Mouse (Mus musculus) cortical plate, adult 2 months (tissue): ENCODE results near the gene Rasal1. TPM values are rescaled to one million over a fixed set of nuclear protein-coding genes. Genes with fewer than 3 reads are reported as not detected.

Source experiments
- H3K27ac ChIP-seq: fragments of 200-500 bp; 2 replicates; pipeline ENCODE4 v1.5.1; 2012; ENCODE audit warnings: low read length, control low read depth, inconsistent platforms; ENCODE audit not compliant: insufficient read depth
- H3K4me1 ChIP-seq: fragments of 200-500 bp; 2 replicates; pipeline ENCODE4 v1.6.1; 2011; ENCODE audit warnings: low read length; ENCODE audit not compliant: control insufficient read depth, insufficient read depth
- H3K4me3 ChIP-seq: fragments of 200-500 bp; 2 replicates; pipeline ENCODE4 v1.5.1; 2011; ENCODE audit warnings: mild to moderate bottlenecking, low read length, control low read depth; ENCODE audit not compliant: insufficient read depth
- CTCF ChIP-seq: fragments of 200-500 bp; IDR thresholded peaks from 2 replicates; pipeline ENCODE4 v1.5.1; 2011; ENCODE audit warnings: mild to moderate bottlenecking, control low read depth, low read length; ENCODE audit not compliant: insufficient read depth; ENCODE audit errors: extremely low read depth
- POLR2A ChIP-seq: fragments of 200-500 bp; IDR thresholded peaks from 2 replicates; pipeline ENCODE4 v1.6.1; 2011; ENCODE audit warnings: mild to moderate bottlenecking, low read length, control low read depth; ENCODE audit not compliant: insufficient read depth; ENCODE audit errors: extremely low read depth
- polyA plus RNA-seq: library from polyadenylated mRNA; depleted of rRNA; stranded (reverse); fragments of >200 nt; gene quantifications from 2 replicates; pipeline ENCODE4 v1.2.3, GENCODE M21; 2012

Gene Rasal1
- polyA plus RNA-seq, 1 experiment, result 88.7 TPM

- peak overlapping the region; percentile 73 for H3K4me3 ChIP-seq
Observed at GRCm38 (mm10) chr5:120649938-120650337, 1.3 kb downstream of the Rasal1 start.

GRCm38 (mm10) chr5:120651230-120651629, 2.6 kb downstream of the Rasal1 start:
- TF ChIP-seq CTCF, result no peak
- TF ChIP-seq POLR2A, result no peak
- H3K4me3 ChIP-seq, result peak overlapping the region; percentile 73
- H3K27ac ChIP-seq, result peak overlapping the region; percentile 78; the same call in 1 of the 2 replicates
- peaks cover 19% of the 10 kb centered on the region for H3K4me1 ChIP-seq

More at GRCm38 (mm10) chr5:120649938-120650337, 1.3 kb downstream of the Rasal1 start:
- Histone ChIP-seq H3K4me1 (peaks cover 13% of the 10 kb centered on the region), H3K27ac (peak overlapping the region; percentile 79)
- TF ChIP-seq POLR2A (no peak), CTCF (no peak)

- peaks cover 17% of the 10 kb centered on the region for H3K4me1 ChIP-seq
- peak overlapping the region; percentile 28 for H3K4me3 ChIP-seq
- H3K27ac ChIP-seq, result peak overlapping the region; percentile 71
- TF ChIP-seq CTCF, result no peak
- TF ChIP-seq POLR2A, result no peak
Observed at GRCm38 (mm10) chr5:120652915-120653701, 4.5 kb downstream of the Rasal1 start.

- Histone ChIP-seq H3K4me3 (peak overlapping the region; percentile 9; the same call in 1 of the 2 replicates), H3K27ac (peak overlapping the region; percentile 71), H3K4me1 (peaks cover 17% of the 10 kb centered on the region)
- TF ChIP-seq POLR2A (no peak), CTCF (no peak)
Observed at GRCm38 (mm10) chr5:120653873-120654272, 5.3 kb downstream of the Rasal1 start.

- no peak overlapping the region for H3K4me3 ChIP-seq
- peaks cover 22% of the 10 kb centered on the region for H3K4me1 ChIP-seq
- H3K27ac ChIP-seq, result 0 out of 2 replicates have a peak overlapping the region, but pooled peaks have one; percentile 49
- TF ChIP-seq POLR2A, result no peak
- TF ChIP-seq CTCF, result peak; percentile 32; the same call in 1 of the 2 replicates
Observed at GRCm38 (mm10) chr5:120656281-120656751, 7.7 kb downstream of the Rasal1 start.

GRCm38 (mm10) chr5:120660816-120661215, 12.2 kb downstream of the Rasal1 start:
- TF ChIP-seq CTCF, result no peak
- TF ChIP-seq POLR2A, result no peak
- Histone ChIP-seq H3K4me3 (no peak overlapping the region), H3K4me1 (peaks cover 8% of the 10 kb centered on the region), H3K27ac (peak overlapping the region; percentile 63)

- H3K4me1 ChIP-seq, result peaks cover 6% of the 10 kb centered on the region
- TF ChIP-seq CTCF (0 out of 2 replicates have a peak, but pooled peaks have one; percentile 2), POLR2A (no peak)
- H3K27ac ChIP-seq, result no peak overlapping the region
- no peak overlapping the region for H3K4me3 ChIP-seq
Observed at GRCm38 (mm10) chr5:120664888-120665287, 16.3 kb downstream of the Rasal1 start.

- Histone ChIP-seq H3K4me3 (no peak overlapping the region), H3K27ac (no peak overlapping the region), H3K4me1 (no peaks in the 10 kb centered on the region)
- TF ChIP-seq CTCF (no peak), POLR2A (no peak)
Observed at GRCm38 (mm10) chr5:120668761-120669160, 20.1 kb downstream of the Rasal1 start.

- H3K4me3 ChIP-seq, result no peak overlapping the region
- no peak for TF ChIP-seq CTCF
- TF ChIP-seq POLR2A, result no peak
- no peak overlapping the region for H3K27ac ChIP-seq
- no peaks in the 10 kb centered on the region for H3K4me1 ChIP-seq
Observed at GRCm38 (mm10) chr5:120670132-120670531, 21.5 kb downstream of the Rasal1 start.

- no peak for TF ChIP-seq CTCF
- no peak for TF ChIP-seq POLR2A
- no peak overlapping the region for H3K27ac ChIP-seq
- H3K4me1 ChIP-seq, result no peaks in the 10 kb centered on the region
- no peak overlapping the region for H3K4me3 ChIP-seq
Observed at GRCm38 (mm10) chr5:120671865-120672264, 23.3 kb downstream of the Rasal1 start.
